Mouse (Mus musculus) lung, adult 2 months (tissue): ENCODE measurements around the gene Bves.

Experiments used
- CTCF ChIP-seq: fragments of 200-500 bp; IDR thresholded peaks from 2 replicates; pipeline ENCODE4 v1.5.1; 2011; ENCODE audit warnings: mild to moderate bottlenecking, low read length, control low read depth; ENCODE audit not compliant: insufficient read depth
- POLR2A ChIP-seq: fragments of 200-500 bp; IDR thresholded peaks from 2 replicates; pipeline ENCODE4 v1.6.1; 2011; ENCODE audit warnings: low read depth, mild to moderate bottlenecking, control low read depth, low read length, borderline replicate concordance; ENCODE audit errors: extremely low read depth

GRCm38 (mm10) chr10:45335434-45336422 lies at the start of gene Bves:
- TF ChIP-seq POLR2A (no peak), CTCF (no peak)
